ENCODE assay signal across 18 mouse cellular contexts in genomic region chr15:27493516-27493915, GRCm38 (mm10). TPM values are rescaled to one million over a fixed set of nuclear protein-coding genes. Genes with fewer than 3 reads are reported as not detected.
DNase-seq lines count a peak whose midpoint lies in the region; ATAC-seq and TF ChIP-seq lines count a peak whose summit lies in the region.
"Had no signal": no experiment of that assay in that cellular context is flagged by ENCODE, and none has a peak within 500 bp of the region (broad histone marks: within the 10 kb centered on the region; RNA-seq: fewer than 3 reads in every experiment).

No protein-coding gene starts in this region.

- no peak for TF ChIP-seq POLR2A in lung, adult 2 months (IDR thresholded peaks at IDR 0.05; ENCODE audit: borderline replicate concordance, extremely low read depth, low read depth, low read length)

- H3K4me1 ChIP-seq in heart, embryonic 11.5 days (ENCODE audit: control insufficient read depth, insufficient read depth, low read length): peaks cover 44% of the 10 kb centered on the region
- peaks cover 53% of the 10 kb centered on the region for H3K4me1 ChIP-seq in liver, embryonic 11.5 days (replicated peaks; ENCODE audit: control insufficient read depth, insufficient read depth, low read length)
- peaks cover 75% of the 10 kb centered on the region for H3K4me1 ChIP-seq in liver, embryonic 16.5 days (ENCODE audit: control insufficient read depth, low read depth, low read length)
- no peaks in the 10 kb centered on the region; the same call in 1 of the 2 replicates for H3K4me1 ChIP-seq in lung, adult 2 months (ENCODE audit: control insufficient read depth, insufficient read depth, low read length)

- WGBS in heart, embryonic 11.5 days (ENCODE audit: insufficient replicate concordance): 21% methylated on average over 10 of the region's 10 CpGs
- 34% methylated on average over 10 of the region's 10 CpGs for WGBS in liver, embryonic 11.5 days
- 29% methylated on average over 10 of the region's 10 CpGs for WGBS in liver, embryonic 16.5 days (ENCODE audit: insufficient replicate concordance)
- 47% methylated on average over 10 of the region's 10 CpGs for WGBS in lung, adult 2 months

- DNase-seq in heart, postnatal 25 days (ENCODE audit: low spot score): no peak
- DNase-seq in layer of hippocampus, adult 2 months (ENCODE audit: low spot score in 2 of 2): no peak
- no peak for DNase-seq in layer of hippocampus, postnatal 36 days
- DNase-seq in liver, embryonic 11.5 days (ENCODE audit: low spot score): no peak
- no peak for DNase-seq in lung, adult 2 months
- DNase-seq: adrenal gland, postnatal 14 days; cerebellum, postnatal 14 days; lung, adult 18-20 months; lung, postnatal 4 days; thymus, postnatal 4 days had no signal

- H3K4me3 ChIP-seq in heart, embryonic 11.5 days (ENCODE audit: low read depth, low read length): no peak overlapping the region
- H3K4me3 ChIP-seq in layer of hippocampus, adult 2 months: no peak overlapping the region
- H3K4me3 ChIP-seq in liver, embryonic 11.5 days (ENCODE audit: low read depth, low read length): no peak overlapping the region
- H3K4me3 ChIP-seq in liver, embryonic 16.5 days (ENCODE audit: low read depth, low read length): no peak overlapping the region
- H3K4me3 ChIP-seq in lung, adult 2 months (replicated peaks; ENCODE audit: extremely low read depth, low read depth, low read length): no peak overlapping the region
- H3K4me3 ChIP-seq: embryonic facial prominence, embryonic 13.5 days; midbrain, embryonic 13.5 days had no signal

- intact Hi-C loops in heart, postnatal 25 days (cut with DNase I): no loop called here

- H3K4me2 ChIP-seq in heart, embryonic 11.5 days: peak overlapping the region; percentile 17
- H3K4me2 ChIP-seq in liver, embryonic 11.5 days: 0 out of 2 replicates have a peak overlapping the region, but pooled peaks have one; percentile 1
- H3K4me2 ChIP-seq in liver, embryonic 16.5 days (ENCODE audit: low read depth, low read length): no peak overlapping the region
- H3K4me2 ChIP-seq: embryonic facial prominence, embryonic 13.5 days; midbrain, embryonic 13.5 days had no signal

- ATAC-seq in heart, embryonic 11.5 days (replicated peaks; ENCODE audit: insufficient number of reproducible peaks, low FRiP score, low TSS enrichment): no peak
- ATAC-seq in liver, embryonic 11.5 days (replicated peaks; ENCODE audit: low FRiP score): no peak
- no peak for ATAC-seq in liver, embryonic 16.5 days (ENCODE audit: low read depth)
- no peak for ATAC-seq in megakaryocyte, adult 5-6 weeks (ENCODE audit: poor library complexity, severe bottlenecking)
- ATAC-seq: inflammation-experienced regulatory T-cells, adult 6 months; midbrain, embryonic 13.5 days had no signal

- H3K9ac ChIP-seq in heart, embryonic 11.5 days (ENCODE audit: low read depth, low read length): peak overlapping the region; percentile 4; the same call in 1 of the 2 replicates
- H3K9ac ChIP-seq in liver, embryonic 11.5 days (ENCODE audit: low read depth, low read length): no peak overlapping the region
- H3K9ac ChIP-seq in liver, embryonic 16.5 days (ENCODE audit: low read depth, low read length): 0 out of 2 replicates have a peak overlapping the region, but pooled peaks have one; percentile 12
- H3K9ac ChIP-seq: embryonic facial prominence, embryonic 13.5 days; midbrain, embryonic 13.5 days had no signal

- H3K27me3 ChIP-seq in heart, embryonic 11.5 days (ENCODE audit: control insufficient read depth, insufficient read depth, low read length): no peaks in the 10 kb centered on the region
- H3K27me3 ChIP-seq in liver, embryonic 11.5 days (replicated peaks; ENCODE audit: control insufficient read depth, insufficient read depth, low read length): peaks cover 2% of the 10 kb centered on the region; the same call in 1 of the 2 replicates
- no peaks in the 10 kb centered on the region; the same call in 1 of the 2 replicates for H3K27me3 ChIP-seq in liver, embryonic 16.5 days (ENCODE audit: control insufficient read depth, insufficient read depth, low read depth, low read length)
- H3K27me3 ChIP-seq: embryonic facial prominence, embryonic 13.5 days had no signal

- no peaks in the 10 kb centered on the region for H3K36me3 ChIP-seq in heart, embryonic 11.5 days (ENCODE audit: control insufficient read depth, insufficient read depth, low read length)
- H3K36me3 ChIP-seq in liver, embryonic 11.5 days (ENCODE audit: control insufficient read depth, insufficient read depth, low read length): no peaks in the 10 kb centered on the region
- H3K36me3 ChIP-seq in liver, embryonic 16.5 days (ENCODE audit: control insufficient read depth, insufficient read depth): no peaks in the 10 kb centered on the region
- H3K36me3 ChIP-seq: embryonic facial prominence, embryonic 13.5 days; midbrain, embryonic 13.5 days had no signal

- H3K9me3 ChIP-seq in heart, embryonic 11.5 days (replicated peaks; ENCODE audit: control insufficient read depth, low read length): no peaks in the 10 kb centered on the region
- H3K9me3 ChIP-seq in liver, embryonic 11.5 days (ENCODE audit: control insufficient read depth, low read length): no peaks in the 10 kb centered on the region
- no peaks in the 10 kb centered on the region for H3K9me3 ChIP-seq in liver, embryonic 16.5 days (replicated peaks; ENCODE audit: control insufficient read depth, low read length)
- H3K9me3 ChIP-seq: embryonic facial prominence, embryonic 13.5 days; midbrain, embryonic 13.5 days had no signal

- no peak for TF ChIP-seq CTCF in layer of hippocampus, adult 2 months (conservative IDR thresholded peaks at IDR 0.05)
- no peak for TF ChIP-seq CTCF in lung, adult 2 months (IDR thresholded peaks at IDR 0.05; ENCODE audit: insufficient read depth, low read length)

- H3K27ac ChIP-seq in heart, embryonic 11.5 days (ENCODE audit: low read depth, low read length): peak overlapping the region; percentile 37
- H3K27ac ChIP-seq in layer of hippocampus, adult 2 months: peak overlapping the region; percentile 7; the same call in 1 of the 2 replicates
- no peak overlapping the region for H3K27ac ChIP-seq in liver, embryonic 11.5 days (ENCODE audit: low read depth, low read length)
- H3K27ac ChIP-seq in liver, embryonic 16.5 days (ENCODE audit: low read length): no peak overlapping the region; the same call in 1 of the 2 replicates
- H3K27ac ChIP-seq: embryonic facial prominence, embryonic 13.5 days; kidney, postnatal 0 days; midbrain, embryonic 13.5 days; stomach, postnatal 0 days had no signal

RNA-seq across cellular contexts. Expression of gene Ank, which starts 27.0 kb away (rescaled TPM):
- 11.9 and 13.5 TPM in 2 replicates for polyA plus RNA-seq in heart, embryonic 11.5 days (2014; fragmentation: Nextera tagmentation; extraction: Ambion mirVana)
- total RNA-seq in heart, postnatal 25 days (2021): 100 to 1,000 TPM; 174 to 208 TPM
- 100 to 1,000 TPM; 160 TPM for total RNA-seq in layer of hippocampus, adult 2 months (2021)
- 100 to 1,000 TPM; 156 to 161 TPM for total RNA-seq in layer of hippocampus, postnatal 36 days (2021)
- 13.1 and 14.6 TPM in 2 replicates for polyA plus RNA-seq in liver, embryonic 11.5 days (2014; fragmentation: Nextera tagmentation; extraction: Ambion mirVana)
- polyA plus RNA-seq in liver, embryonic 16.5 days (2015; fragmentation: Nextera tagmentation; extraction: Ambion mirVana): 5.9 and 6.6 TPM in 2 replicates
- 44.6 and 46.5 TPM in 2 replicates for total RNA-seq in megakaryocyte, adult 5-6 weeks (2015)
- 12.7 and 15.5 TPM in 2 replicates for total RNA-seq in megakaryocyte, adult 5-6 weeks (2017)
- polyA plus RNA-seq in lung, adult 2 months (2012; rRNA removed): 13.6 and 26.4 TPM in 2 replicates

Comparison
In these comparisons a context has a peak if more than half of its experiments do, and no peak if none do; other contexts are left out.
1. H3K27ac ChIP-seq: peak in heart, embryonic 11.5 days (single experiment) and layer of hippocampus, adult 2 months (single experiment); none in liver, embryonic 11.5 days (single experiment) and liver, embryonic 16.5 days (single experiment).